Mouse (Mus musculus): Measurements from ENCODE around the gene Anxa3.

Anxa3 gene

DNA sequence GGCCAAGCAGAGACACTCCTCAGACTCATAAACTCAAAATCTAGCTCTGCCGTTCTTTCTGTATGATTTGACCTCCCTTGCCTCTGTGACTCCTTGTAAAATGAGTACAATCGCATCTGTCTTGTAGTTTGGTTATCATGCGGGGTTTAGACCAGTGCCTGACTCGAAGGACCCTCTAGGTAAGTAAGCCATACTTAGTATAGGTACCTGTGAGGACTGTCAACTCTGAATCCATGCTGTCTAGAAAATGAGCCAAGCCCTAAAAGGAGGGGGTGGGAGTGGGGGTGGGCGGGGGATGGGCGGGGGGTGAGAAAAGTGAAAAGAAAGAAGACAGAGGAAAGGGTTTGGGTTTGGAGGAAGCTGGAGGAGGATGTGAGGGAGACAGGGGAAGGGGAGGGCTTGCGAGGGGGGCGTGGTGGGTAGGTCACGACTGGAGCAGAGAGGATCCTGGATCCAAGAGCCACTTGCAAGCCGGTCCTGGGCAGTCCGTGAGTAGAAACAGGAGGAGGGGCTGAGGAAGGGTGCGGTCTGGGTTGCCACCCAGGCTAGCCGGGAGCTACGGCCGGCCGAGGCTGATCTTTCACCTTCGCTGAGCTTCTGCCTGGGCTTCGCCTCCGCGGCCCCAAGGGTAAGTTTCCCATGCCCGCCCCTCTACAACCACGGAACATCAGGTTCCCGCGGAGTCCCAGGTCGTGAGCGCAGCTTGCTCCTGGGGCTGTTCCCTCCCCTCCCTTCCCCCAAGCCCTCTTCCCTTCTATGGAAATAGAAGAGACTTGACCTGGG is at the start of gene Anxa3:
TSS of gene Anxa3 (plus strand) at position 404 of the 783 bp plus-strand sequence.
- DNase-seq, result peak; percentile 15

DNA sequence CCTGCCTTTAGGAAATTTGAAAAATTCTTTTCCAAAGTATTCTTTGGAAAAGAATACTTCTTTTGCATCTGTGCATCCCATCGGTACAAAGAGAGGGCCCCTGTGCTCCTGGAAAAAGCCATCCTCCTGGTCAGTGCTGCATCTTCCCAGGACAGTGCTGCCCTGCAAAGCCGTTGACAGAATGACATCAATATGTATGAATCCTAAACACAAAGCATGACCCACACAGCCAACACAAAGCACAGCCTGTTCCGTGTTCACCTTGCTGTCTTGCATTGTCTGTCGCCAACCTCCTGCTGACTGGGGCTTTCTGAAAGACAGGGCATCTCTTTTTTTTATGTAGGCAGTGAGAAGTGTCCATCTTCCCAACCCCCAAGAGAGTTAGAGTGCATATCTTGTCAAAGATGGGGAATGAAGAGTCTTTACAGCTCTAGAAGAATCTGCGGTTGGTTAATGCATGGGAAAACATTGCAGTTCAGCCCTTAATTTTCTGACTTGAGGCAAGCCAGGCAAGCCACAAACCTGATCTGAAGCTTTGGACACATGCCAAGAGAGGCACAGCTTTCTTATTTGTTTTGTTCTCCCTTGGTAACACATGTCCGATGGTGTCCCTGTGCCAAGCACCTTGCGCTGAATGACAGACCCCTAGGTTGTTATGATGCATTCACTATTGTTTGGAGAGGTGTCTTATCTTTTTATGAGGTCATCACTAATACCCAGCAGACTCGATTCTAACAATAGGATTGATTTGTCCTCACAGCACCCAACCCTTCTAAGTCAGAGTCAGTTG is 45.7 kb upstream of the Anxa3 start:
- no peak for DNase-seq

DNA sequence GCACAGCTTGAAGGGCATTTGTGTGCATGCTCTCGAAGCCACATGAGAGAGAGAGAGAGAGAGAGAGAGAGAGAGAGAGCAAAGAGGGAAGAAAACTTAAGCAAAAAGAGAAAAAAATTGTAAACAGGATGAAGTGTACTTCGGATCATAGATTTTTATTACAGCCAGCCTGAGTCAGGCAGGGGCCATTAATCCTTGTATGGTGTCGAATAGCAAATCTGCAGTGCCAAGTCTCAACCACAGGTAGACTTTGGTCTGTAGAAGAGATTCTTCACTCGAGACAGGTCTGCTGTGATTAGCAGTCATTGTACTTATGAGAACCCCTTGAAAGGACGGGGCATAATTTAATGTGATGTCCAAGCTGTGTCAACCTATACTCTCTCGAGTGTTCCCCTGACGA is 35.5 kb upstream of the Anxa3 start:
- DNase-seq, result no peak

DNA sequence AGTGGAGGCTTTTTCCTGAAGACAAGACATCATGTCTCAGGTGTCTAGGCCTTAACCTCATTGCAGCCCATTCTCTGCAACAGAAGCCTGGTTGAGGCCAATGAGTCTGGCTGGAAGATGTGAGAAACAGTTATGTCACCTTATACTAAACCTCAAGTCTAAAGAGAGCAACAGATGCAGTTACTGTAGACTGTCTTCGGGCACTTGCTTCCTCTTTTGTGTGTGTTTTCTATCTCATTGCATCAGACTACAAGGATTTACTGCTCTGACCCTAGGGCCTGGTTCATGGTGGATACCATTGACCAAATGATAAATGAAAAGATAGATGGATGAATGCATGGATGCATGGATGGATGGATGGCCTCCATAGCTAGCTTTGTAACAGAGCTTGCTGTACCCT is 31.1 kb upstream of the Anxa3 start:
- no peak for DNase-seq

DNA sequence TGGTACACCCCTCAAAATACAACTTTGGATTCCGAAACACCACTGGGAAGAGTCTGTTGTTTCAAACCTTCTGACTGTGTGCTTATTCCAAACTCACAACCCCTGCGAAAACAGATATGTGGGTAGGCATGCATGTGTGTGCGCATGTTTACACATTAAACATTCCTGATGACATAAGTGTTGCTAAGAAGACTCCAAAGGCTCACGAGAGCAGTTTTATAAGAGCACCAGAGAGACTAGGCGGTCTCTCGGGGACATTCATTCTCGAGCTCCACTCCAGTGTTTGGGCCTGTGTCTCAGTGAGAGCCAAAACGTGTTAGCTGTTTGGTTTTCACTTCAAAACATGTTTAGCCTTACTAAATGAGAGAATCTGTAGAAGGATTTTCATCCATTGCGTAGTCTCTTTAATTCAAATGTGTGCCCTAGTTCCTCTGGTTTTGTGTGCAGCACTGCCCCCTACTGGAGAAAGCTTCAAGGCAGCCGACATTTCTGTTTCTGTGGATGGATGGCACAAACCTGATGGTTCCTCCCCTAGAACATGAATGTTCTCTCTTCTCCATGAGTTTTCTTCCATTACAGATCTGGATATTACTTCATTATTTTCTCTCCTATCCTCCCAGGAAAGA is 24.2 kb upstream of the Anxa3 start:
- peak; percentile 68 for DNase-seq

DNA sequence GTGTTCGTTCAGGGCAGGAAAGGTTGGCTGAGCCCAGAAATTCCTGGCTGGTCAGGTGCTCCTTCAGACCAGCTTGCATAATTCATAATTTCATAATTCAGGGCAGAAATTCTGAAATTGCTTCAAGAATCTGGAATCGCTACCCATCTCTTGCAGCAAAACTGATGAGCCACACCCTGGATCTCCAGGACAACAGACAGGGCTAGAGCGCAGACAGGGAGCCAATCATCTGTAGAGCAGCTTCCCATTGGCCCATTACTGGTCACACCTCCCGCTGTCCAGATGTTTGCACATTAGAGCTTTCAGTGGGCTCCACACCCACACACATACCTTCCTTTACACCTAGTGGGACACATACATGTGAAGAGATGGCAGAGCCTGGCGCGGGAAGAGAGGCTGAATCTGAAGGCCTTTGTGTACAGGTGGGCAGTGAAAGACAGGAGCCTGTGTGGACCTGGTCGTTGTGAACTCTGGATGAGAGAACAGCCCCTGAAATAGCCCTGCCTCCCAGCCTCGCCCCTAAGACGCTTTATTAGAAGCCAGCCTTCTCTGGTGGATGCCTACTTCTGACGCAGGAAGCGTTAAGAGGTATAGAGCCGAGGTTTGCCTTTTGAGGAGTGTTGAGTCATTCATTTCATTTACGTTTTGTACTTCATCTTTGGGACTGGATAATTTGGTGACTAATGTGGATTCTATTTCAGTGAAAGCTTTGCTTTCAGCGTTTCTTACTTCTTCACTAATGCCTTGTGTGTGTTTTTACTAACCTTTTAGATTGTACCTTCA is 9.4 kb upstream of the Anxa3 start:
- no peak for DNase-seq

DNA sequence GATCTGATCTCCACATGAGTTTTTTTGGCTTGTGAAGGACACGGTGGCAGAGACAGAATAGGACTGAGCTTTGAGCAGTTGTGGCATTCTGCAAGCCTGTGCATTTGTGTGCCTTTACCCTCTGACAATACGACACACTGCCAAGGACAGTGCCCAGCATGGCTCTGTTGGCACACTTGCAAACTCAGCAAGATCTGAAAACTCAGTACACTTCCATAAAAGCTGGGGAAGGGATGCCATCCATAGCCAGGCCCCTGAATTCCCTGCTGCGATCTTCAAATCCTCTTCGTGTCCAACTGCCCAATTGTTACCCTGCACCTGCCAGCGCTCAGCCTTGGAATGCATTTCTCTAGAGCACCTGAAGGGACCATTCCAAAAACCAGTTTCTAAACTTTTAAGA is 8.0 kb upstream of the Anxa3 start:
- DNase-seq, result no peak

DNA sequence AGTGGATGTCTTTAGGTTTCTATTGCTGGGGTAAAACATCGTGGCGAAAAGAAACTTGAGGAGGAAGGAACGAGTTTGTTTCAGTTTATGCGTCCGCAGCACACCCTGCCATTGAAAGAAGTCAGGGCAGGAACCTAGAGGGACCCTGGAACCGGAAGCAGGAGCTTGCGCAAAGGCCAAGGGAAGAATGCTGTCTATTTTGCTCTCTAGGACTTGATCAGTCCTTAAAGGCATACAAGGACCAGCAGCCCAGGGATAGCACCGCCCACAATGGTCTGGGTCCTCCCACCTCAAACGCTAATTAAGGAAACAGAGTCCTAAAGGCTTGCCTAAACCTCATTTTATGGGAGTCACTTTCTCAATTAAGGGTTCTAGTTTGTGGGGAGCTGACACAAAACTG is 717 bp upstream of the Anxa3 start:
- no peak for DNase-seq

DNA sequence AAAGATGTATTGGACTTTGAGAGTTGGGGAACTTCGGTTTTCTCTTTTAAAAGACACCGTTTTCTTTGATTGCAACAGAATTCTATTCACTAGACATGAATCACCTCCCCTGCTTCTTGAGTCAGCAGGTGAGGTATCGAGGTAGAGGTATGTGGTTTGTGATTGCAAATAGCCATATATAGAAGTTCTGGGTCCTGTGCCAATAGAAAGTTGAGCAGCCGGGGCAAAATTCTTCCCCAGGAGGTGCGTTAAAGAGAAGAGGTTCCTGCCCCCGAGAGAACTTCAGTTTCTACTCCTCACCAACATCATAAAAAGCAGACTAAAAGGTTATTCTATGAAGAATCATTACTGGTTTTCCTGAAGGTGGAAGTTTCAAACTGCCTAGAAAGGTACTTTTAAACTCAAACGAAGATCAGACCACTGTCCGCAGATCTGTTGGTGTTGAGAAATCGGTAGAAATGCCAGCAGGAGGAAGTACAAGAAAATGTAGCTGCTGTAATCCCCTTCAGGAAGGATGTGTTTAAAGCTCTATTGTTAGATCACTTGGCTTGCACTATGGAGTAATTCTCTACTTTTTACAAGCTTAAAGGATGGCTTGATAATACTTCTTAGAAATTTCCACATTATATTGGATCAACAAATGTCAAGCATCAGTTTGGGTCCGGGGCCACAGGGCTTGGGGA is 955 bp downstream of the Anxa3 start:
- no peak for DNase-seq

DNA sequence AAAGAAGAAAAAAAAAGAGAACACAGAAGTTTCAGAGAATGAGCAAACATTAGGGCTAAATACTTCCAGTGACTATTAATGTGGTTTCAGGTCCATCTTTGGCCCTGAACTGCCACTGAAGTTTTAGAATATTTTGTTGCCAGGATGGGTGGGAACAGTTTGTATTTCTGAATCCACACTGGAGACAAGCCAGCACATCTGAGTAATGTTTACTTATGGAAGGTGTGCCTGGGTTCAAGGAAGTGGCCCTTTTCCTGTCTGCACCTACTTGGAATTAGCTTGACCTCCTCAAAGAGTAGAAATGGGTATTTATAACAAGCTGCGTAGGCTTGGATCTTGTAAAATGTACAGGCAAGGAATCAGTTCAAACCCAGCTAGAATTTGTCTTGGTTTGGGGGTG is 2.6 kb downstream of the Anxa3 start:
- no peak for DNase-seq

DNA sequence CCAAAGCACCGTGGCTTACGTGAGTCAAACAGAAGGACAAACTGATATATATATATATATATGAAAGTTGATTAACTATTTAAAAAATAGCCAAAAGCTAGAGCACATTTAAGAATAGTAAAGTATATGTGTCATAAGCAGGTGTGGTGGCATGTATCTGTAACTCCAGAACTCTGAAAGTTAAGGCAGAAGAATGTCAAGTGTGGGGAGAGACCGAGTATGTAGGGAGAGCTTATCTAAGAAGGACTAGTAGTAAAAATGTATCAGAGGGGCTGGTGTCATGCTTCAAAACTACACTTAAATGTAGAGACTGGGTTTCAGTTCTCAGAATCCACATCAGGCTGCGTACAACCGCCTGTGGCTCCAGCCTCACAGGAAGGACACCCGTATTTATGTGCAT is 4.3 kb downstream of the Anxa3 start:
- DNase-seq, result no peak

DNA sequence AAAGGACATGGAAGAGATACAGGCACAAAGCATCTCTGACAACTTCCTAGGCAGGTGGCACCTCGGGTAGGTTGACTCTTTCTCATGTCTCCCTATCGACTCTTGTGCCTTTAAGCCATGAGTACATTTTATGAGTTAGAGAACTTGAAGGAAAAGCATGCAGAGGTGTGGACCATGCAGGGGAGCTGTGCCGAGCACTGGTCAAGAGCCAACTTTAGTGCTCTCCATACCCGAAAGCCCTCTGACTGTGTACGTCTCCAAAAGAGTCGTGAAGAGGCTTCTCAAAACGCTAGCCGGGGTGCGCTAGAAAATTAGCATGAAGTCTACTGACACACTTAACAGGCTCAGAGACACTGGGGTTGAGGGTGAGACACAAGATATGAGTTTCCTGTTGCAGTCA is 6.0 kb downstream of the Anxa3 start:
- DNase-seq, result no peak

DNA sequence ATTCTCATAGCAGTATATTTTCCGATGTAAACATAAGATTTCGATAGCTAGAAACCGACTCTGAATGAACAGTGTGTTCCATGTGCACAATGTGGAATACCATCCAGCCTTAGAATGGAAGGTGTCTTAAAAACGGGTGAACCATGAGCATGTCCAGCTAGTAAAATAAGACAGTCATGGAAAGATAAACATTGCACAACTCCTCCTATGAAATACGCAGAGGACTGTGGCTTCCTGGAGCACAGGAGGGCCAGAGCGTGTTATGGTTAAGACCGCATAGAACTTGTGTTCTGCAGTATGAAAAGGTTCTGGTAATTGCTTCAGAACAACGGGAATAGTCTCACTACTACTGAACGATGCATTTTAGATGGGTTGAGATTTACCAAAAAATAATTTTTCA is 6.8 kb downstream of the Anxa3 start:
- DNase-seq, result no peak

DNA sequence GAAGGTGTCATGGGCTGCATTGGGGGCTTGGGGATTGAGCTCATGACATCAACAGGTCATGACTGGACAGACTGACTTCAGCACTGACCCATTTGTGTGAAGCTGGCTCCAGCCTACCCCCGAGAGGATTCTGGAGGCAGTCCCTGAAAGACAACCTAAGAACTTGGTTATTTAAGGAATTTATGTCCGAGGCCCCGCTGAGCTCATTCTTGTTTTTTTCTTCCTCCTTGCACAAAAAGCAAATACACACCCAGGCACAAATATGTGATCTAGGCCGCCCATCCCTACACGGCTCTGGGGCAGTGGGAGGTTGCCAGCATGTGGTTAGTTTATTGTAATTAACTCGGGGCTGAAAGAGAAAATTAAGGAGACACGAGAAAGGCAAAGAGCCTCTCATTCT is 9.0 kb downstream of the Anxa3 start:
- DNase-seq, result no peak

DNA sequence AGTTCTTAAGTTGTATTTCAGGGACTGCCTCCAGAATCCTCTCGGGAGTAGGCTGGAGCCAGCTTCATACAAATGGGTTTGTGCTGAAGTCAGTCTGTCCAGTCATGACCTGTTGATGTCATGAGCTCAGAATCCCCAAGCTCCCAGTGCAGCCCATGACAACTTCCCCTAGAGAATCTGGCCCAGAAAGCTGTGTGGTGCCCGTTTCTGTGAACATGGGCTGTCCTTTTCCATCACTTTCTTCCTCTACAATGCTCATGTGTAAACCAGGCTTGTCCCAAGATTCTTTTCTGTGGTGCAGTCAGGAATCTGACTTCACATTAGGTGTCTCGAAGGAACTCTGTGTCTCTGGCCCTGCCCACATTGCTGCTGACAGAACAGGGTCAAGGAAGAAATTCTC is 10.0 kb downstream of the Anxa3 start:
- no peak for DNase-seq

DNA sequence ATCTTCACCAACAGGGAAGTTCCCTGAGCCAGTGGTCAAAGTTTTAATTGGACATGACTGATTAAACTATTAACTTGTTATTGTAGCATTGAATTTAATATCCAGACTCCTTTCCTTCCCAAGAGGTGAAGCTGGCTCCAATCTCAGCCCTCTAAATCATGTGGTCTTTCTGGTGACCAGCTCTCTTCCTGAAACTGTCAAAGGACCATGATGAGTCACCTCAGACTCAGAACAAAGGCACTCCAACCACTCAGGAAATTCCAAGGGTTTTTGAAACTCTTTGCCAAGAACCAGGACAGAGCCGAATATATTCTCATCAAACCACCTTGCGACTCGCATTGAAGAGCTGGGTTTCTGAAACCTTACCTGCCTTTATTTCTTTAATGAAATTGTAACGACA is 11.2 kb downstream of the Anxa3 start:
- no peak for DNase-seq

DNA sequence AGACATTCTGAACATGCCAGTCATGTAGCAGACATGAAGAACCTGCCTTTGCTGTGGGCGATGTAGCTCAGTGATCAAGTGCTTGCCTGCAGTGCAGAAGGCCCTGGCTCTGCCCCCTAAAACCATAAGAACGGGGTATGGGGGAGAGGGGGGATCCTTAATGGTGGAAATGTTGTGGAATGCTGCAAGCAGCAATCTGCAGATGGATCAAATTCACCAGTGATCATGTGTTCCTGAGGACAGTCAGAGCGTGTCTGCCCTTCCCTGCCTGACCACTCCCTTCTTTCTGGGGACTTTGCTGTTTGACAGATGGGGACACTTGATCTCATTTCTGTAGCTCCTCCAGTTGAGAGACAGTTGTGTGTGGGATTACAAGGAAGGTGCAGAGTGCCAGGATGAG is 11.7 kb downstream of the Anxa3 start:
- DNase-seq, result no peak

DNA sequence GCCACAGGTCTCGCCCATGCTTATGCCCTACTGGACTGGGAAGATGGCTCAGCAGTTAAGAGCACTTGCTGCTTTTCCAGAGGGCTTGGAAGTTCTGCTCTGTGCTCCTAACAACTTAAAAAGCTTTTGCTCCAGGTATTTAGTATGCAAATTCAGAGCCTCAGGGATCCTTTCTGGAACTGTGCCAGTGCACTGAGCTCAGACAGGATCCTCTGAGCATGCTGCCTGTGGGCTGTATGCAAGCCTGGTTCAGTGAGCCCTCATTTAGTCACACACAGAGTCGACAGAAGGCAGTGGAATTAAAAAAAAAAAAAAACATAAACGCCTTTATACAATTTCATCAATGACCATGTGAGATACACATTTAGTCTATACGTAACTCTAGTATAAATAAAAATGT is 17.5 kb downstream of the Anxa3 start:
- no peak for DNase-seq

DNA sequence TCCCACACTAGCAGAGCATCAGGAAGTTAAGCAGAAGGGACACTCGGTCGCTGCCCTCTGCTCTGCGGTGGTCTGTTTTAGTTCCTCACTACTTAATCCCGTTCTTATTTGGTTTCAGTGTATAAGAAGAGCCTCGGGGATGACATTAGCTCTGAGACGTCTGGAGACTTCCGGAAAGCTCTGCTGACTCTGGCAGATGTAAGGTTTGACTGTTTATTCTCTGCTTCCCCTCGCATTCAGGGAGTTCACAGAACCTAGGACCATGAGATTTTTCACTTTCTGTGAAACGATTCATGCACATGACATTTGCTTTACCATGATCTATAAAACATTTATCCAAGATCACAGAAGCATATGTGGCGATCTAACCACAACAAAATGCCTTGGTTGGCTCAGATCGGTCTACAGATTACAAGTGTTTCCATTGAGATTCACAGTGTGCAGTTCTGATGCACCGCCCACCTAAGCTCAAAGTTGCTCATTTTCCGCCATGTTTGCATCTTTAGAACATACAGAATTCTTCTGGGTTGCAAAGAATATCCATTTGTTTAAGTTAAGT is 31.7 kb downstream of the Anxa3 start:
- DNase-seq, result no peak

DNA sequence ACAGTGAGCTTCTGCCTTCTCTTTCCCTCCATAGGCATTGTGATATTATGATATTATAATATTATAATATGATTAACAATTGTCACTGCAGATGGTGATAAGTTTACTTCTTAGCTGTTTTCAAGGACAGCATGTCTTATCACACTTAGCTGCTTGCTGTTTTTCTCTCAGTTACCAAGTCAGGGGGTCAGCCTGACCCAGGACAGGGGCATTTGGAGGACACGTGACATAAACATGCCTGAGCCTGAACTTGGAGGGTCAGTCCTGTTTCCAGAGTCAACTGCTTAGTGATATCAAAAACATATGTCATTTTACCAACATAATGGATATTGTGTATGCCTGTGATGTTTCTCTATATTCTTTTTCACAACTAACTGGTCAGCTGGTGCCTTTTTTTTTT is 34.0 kb downstream of the Anxa3 start:
- DNase-seq, result no peak

DNA sequence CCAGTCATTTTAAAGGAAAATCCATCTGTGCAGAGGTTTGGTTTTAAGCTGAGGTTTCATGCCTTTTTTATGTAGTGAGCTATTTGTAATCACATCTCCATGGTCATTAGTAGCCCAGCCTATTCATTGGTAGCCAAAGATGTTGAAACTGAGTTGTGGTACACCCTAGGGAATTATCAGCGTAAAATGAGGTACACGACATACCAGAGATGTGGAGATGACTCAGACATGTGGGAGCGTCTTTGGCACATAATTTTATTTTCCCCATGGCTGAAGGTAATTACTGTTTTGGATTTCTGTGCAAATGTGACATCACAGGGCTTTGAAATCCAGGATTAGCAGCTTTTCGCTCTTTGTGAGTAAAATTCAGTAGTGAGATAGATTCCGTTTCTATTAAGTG is 41.2 kb downstream of the Anxa3 start:
- DNase-seq, result no peak

DNA sequence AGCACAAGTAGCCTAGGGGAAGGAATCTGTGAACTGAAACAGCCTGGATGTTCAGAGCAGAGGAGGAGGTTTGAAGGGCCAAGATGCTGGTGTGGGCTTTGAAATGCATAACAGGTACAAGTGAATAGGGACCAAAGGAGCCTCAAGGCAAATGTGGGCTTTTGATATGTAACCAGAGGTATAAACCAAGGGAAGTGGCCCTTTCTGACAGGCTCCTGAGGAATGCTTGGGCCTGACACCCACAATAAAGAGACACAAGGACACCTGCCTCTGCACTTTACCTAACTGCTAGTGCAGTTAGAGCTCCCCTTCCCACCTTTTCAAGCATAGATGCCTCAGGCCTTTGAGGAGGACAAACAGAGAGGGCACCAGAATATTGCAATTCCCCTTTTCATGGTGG is 54.8 kb downstream of the Anxa3 start:
- no peak for DNase-seq

All from thymus, postnatal 4 days (tissue).